Mouse (Mus musculus) fat pad, adult 2 months (tissue): ENCODE results near the gene Xrn1.
"Not testable (repeated sequence)": the region's sequence is repeated elsewhere in the genome, so short reads cannot be mapped to it uniquely, and the experiment has no call there.

ENCODE experiments used
- DNase-seq: peaks from one replicate; pipeline ENCODE4 v3.0.0-alpha.2; 2011; ENCODE audit warnings: low read depth, low spot score; ENCODE audit errors: extremely low read depth

Xrn1 gene

DNA sequence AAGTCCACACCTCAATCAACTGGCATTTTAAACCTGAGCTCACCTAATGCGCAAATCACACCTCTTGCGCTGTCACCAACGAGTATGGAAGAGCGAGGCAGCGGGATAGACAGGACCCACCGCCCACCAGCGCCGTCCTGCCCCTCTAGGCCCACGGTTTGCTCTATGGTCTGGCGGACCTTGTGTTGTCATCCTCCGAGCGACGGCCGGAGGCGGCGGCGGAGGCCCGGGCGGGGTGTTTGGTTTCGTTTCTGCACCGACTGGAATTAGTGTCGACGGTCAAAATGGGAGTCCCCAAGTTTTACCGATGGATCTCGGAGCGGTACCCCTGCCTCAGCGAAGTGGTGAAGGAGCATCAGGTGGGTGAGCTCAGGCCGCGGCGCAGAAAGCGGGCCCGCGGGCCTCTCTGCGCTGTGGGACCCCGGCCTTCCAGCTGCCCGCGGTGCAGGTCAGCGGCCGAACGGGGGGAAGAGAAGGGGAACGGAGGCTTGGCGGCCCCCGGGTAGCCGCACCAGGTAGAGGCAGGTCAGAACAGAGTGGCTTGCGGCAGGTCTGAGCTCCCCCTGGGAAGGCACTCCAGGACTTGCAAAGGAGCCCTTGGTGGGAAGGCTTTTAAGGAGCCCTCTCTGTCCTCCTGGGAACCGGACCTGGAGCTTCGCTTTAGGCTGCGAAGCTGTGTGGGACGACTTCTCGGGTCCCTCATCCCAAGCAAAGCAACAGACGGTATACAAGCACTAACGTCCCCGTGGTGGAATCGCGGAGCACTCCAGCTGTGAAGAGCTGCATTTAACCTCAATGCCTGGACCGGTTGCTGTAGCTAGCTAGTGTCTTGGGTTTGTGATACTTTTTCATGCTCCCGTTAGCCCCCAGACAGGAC, at the start of gene Xrn1:
TSS of gene Xrn1 (plus strand) at position 176 of the 877 bp plus-strand sequence.
- no peak for DNase-seq

DNA sequence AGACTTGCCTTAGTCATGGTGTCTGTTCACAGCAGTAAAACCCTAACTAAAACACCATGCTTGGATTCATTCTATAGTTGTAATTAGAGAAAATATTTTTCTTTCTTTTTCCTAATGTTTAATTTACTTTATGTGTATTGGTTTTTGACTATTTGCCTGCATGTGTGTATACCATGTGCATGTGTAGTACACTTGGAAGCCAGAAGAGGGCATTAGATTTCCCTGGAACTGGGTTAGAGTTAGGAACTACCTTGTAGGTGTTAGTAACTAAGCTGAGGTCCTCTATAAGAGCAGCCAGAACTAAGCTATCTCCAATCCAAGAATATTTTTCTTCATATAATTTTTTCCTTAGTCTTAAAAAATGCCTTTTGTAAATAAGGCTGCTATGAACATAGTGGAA, 21.7 kb upstream of the Xrn1 start:
- DNase-seq, result no peak

DNA sequence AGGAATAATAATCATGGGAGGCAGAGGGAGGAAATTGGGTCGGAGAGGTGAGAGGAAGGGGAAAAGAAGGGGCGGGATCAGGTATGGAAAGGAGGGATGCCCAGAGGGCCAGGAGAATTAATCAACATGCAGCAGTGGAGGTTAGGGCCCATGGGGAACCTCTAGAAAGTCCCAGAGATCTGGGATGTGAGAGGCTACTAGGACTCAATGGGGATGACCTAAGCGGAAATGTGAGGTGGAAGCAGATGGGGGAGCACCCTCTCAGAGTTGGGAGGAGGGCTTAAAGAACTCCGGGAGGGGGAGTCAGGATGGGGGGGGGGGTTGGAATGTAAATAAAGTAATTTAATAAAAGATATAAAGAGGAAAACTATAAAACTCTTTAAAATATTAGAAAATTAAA, 902 bp upstream of the Xrn1 start:
- DNase-seq, result no peak

DNA sequence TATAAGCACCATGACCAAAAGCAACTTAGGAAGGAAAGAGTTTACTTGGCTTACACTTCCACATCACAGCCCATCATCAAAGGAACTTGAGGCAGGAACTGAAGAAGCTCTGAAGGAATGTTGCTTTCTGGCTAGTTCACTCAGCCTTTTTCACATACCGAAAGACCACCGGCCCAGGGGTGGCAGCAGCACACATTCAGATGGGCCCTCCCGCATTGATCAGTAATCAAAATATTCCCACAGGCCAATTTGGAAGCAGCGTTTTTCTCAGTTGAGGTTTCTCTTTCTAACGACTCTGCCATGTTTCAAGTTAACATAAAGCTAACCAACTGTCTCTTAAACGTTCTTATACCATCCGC, 355 bp upstream of the Xrn1 start:
- DNase-seq, result no peak

DNA sequence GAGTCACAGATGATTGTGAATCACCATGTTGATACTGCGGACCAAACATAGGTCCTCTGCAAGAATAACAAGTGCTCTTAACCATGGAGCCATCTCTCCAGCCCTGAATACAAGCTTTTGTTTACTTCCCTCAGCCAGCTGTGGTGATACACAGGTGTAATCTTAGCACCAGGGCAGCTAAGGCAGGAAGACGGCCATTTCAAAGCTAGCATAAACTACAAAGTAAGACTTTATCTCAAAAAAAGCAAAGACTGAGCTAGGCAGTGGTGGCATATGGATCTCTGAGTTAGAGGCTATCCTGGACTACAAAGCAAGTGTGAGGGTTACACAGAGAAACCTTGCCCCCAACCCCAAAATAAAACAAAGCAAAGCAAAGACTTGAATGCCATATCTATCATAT, 3.1 kb downstream of the Xrn1 start:
- DNase-seq, result no peak

DNA sequence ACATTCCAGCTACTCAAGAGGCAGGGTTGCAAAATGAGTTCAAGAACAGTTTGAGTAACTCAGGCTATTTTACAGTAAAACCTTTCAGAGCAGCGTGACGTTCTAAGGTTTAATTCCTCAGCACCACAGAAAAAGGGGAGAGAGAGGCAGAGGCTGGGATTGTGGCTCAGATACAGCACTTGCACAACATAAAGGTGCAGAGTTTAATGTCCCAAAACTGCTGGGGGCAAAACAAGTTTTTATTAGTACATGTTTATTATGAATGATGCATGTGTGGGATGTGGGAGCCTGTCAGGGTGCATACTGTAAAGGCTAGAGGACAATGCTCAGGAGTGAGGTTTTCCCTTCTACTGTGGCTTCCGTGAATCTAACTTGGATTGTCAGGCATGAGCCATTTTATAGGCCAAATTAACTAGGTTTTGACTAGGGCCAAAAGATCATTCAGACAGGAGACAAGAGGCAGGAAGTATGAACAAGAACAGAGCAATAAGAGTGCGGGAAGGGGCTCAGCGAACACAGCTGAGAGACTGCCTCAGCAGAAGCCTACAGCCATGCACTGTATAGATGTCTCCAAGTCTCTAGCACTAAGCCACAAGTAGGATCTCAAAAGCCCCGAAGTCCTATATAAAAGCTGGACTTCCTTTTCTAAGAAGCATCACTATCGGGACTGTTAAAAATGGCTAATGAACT, 3.6 kb downstream of the Xrn1 start:
- DNase-seq, result peak; percentile 50

DNA sequence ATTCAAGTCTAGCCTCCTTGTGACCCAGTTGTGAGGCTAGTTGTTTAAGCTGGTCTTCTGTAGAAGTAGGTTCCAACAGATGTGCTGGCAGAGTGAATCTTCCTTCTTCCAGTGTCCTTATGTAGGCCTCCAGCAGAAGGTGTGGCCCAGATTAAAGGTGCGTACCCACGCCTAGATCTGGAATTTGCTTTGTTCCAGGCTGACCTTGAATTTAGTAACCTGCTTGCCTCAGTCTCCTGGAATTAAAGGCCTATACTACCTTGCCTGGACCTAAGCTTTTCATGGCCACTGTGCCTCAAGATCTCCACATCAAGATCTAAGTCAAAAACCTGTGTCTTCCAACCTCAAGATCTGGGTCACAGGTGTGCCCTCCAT, 4.2 kb downstream of the Xrn1 start:
- not testable (repeated sequence) for DNase-seq

DNA sequence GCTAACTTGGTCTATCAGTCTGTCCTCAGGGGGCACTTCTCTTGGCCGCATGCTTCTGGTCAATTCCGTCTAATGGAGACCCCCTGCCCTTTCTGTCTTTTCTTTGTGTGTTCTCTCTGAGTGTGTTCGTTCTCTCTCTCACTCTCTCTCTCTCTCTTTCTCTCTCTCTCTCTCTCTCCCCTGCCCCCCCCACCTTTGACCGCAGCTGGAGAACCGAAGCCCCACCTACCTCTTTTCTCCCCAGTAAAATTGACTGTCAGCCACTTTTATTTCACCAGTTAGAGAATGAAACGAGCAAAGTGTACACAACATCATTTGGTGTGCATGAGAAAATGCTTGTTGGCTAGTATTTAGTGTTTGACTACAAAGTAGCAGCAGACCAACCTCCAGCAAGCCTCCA, 4.7 kb downstream of the Xrn1 start:
- DNase-seq, result no peak

DNA sequence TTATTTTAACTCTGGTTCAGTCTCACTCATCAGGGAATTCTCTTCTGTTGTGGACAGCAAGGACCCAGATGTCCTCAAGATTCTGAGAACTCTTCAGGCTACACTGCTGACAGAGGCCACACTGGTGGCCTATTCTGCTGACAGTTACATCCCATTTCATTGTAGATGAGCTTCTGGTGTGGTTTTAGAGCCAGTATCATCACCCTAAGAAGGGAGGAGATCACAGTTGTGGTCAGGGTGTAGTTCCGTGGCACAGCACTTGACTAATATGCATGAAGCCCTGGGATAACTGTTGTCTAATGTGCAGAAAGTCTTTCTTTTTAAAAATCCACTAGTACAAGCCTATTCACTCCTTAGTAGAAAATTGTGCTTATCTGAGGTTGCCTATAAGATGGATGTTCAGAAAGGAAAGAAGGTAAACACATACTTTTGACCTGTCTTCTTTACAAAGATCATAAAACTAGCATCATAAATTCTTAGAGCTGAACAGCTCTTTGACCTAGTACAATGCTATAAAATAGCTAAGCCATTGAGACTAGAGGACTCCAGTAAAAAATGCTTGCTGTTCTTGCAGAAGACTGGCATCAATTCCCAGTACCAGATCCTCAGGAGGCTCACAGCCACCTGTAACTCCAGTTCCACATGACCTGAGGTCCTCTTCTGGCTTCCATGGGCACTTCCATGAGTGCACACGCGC, 5.3 kb downstream of the Xrn1 start:
- DNase-seq, result no peak

DNA sequence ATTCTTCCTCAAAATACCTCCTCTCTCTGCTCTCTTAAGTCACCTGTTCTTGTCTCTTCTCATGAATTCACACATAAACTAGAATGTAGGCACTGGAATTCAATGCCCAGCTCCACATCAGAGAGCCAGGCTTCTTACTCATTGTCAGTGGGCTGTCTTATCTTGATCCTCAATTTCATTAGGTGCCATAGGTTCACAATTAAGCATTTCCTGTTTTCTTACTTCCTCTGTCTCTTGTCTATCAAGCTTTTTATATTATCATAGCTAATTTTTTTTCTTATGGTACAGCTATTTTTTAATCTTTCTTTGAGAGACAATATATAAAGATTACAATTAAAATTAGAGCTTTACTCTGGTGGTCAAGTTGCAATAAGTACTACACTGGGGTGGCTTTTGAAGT, 6.5 kb downstream of the Xrn1 start:
- DNase-seq, result no peak

DNA sequence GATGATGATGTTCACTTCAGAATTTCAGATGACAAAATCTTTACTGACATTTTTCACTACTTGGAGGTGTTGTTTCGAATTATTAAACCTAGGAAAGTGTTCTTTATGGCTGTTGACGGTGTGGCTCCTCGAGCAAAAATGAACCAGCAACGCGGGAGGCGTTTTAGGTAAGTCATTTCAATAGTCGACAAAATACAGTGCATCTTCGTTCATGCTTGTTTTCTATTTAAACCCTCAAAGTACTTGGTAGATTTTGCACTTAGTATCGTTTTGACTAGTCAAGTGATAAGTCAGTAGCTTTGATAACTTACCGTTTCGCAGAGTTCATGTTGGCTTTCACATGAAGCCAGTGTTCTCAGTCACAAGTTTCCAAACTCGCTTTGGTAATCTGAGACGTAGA, 9.5 kb downstream of the Xrn1 start:
- no peak for DNase-seq

DNA sequence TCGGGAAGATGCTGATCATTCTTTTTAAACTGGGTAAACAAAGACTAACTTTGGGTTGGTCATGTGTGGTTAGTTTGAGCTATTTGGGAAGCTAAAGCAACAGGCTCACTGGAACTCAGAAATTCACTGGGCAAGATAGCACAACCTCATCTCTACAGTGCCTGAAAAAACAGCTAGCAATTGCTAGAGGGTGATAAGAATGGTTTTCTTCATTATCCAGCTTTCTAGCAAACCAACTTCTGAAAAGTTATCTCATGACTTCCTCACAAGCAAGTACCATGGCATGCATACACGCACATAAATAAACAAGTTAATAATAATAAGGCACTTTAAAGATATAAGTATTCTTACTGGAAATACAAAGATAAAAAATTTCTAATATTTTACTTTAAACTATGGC, 23.7 kb downstream of the Xrn1 start:
- DNase-seq, result no peak

DNA sequence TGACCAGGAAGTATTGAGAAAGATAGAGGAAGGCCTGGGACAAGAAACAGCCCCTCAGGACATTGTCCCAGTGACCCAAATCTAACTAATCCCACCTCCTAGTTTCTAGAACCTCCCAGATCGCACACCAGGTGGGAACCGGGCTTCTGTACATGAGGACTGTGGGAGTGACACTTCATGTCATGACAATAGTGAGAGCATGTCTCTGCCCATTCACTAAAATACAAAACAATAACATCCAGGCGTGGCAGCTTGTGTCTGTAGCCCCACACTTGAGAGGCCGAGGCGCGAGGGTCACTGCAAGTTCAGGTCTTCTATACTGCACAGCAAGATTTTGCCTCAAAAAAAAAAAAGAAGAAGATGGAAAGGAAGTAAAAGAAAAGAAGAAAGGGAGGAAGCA, 25.3 kb downstream of the Xrn1 start:
- DNase-seq, result no peak

DNA sequence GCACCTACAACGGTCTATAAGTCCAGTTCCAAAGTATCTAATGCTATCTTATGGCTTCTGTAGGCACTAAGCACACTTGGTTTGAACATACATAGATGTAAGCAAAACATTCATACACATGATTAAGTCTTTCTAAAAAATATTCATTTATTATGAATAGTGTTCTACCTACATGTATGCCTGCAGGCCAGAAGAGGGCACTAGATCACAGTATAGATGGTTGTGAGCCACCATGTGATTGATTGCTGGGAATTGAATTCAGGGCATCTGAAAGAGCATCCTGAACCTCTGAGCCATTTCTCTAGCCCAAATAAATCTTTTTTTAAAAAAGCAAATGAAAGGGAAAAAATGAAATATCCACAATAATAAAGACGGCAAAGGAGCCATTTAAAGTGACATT, 37.7 kb downstream of the Xrn1 start:
- no peak for DNase-seq

DNA sequence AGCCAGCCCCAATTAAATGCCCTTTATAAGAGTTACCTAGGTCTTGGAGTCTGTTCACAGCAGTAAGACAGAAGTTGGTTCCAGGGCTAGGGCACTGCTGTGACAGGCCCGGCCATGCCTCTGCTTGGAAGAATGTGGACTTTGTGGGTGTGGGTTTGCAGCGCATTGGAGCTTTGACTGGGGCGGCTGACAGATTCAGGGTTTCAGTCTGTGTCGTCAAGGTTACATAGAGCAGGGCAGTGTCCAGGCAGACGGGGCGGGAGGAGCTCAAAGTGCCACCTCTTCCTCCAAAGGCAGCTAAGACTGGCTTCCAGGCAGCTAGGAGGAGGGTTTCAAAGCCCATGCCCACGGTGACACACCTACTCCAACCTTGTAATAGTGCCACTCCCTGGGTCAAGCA, 49.9 kb downstream of the Xrn1 start:
- peak; percentile 14 for DNase-seq

DNA sequence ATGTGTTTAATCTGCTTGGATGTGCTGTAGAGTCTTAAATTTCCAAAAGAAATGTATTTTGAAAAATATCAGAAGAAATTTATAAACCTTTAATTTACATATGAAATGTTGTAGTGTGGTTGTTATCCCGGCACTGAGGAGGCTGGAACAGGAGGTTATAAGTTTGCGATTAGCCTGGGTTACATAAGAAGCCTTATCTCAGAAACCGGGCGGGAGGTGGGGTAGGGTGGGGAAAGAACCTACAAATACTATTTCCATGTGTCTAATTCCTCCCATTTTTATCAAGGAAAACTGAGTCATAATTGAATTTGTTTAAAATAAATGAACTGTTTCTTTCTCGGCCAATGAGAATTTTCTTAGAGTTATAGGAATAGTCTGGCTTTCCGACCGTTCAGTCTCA, 56.1 kb downstream of the Xrn1 start:
- no peak for DNase-seq

DNA sequence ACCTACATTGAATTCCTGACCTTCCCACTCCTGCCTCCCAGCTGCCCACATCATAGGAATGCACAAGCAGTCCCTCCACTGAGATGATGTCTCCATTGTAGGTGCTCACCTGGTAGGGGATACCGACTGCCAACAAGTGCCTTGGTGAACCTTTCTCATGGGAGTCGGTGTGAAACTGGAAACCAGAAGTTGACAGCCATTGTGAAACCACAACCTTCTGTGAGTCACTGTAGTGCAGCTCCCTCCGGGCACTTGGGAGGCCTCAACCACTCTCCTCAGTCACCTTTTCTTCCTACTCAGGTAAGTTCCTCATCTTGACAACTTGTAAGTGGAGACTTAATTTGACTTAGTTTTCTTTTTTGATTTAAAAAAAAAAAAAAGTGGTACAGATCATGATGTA, 69.4 kb downstream of the Xrn1 start:
- DNase-seq, result no peak

DNA sequence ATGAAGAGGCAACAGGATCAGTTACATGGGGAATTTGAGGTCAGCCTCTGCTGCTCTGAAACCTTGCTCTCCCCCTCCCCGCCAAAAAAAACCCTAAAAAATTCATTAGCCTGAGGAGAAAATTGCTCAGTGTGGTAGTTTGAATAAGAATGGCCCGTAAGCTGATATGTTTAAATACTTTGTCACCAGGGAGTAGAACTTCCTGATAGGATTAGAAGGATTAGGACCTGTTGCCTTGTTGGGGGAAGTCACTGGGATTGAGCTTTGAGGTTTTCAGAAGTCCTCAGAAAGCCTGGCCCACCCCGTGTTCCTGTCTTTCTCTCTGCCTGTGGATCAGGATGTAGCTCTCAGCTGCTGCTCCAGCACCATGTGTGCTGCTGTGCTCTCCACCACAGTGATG, 73.4 kb downstream of the Xrn1 start:
- no peak for DNase-seq

DNA sequence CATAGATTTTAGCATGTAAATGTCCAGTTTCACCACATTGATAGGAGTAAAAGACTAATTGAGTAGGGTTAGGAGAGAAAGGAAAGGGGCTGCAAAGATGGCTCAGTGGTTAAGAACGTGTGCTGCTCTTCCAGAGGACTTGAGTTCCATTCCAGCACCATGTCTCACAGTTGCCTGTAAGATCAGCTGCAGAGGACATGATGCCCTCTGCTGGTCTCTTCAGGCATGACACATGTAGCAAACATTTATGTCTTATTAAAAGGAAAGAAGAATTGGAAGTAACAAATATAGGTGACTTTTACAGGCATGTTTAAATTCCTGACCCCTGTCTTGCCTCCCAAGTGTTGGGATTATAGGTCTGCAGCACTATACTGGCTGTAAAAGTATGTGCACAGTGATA, 74.3 kb downstream of the Xrn1 start:
- no peak for DNase-seq

DNA sequence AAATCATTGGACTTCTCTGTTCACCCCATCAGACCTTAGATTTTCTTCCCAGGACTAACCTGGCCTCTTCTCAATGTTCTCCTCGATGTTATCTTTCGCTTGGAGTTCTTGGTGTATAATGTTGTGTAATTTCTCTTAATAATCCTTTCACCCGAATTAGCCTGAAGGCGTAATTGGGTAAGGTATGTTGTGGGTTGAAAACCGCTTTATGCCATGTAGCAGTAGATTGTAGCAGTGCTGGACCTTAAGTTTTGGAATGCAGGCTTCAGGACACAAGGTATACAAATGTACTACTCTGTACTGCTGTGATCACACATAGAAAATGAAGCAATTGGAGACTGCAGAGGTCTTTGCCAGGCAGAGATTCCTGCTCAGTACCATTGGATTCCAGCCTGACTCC, 75.3 kb downstream of the Xrn1 start:
- DNase-seq, result peak; percentile 96

DNA sequence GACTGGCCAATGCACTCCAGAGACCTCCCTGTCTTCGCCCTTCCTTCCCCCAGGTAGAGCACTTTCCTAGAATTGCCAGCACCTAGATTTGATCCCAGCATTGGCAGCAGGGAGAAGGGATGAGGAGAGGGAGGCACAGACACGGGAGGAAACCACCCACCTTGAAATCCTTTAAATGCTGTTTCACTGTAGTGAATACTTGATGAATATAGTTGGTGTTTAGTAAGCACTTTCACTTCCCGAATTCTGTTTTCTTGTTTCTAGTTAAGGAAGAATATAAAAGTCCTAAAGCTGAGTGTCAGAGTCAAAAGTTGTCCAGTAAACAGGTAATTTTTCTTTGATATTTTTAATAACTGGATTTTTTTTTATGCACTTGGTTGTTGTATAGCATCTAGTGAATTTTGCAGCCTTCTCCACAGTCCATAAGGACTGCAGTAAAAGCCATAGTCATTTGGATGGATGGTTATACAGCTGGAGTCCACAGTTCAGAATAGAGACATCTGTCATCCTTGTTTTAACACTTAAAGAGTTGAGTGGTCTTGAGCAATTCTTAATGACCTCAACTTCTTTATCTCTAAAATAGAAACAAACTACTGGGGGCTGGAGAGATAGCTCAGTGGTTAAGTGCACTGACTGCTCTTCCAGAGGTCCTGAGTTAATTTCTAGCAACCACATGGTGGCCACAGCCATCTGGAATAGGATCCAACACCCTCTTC, 81.0 kb downstream of the Xrn1 start:
- DNase-seq, result no peak
